Mouse (Mus musculus) megakaryocyte, embryonic 14.5 days (primary cell): ENCODE results near the gene Got2.

ENCODE experiments used
- FLI1 ChIP-seq: IDR thresholded peaks from 2 replicates; pipeline ENCODE4 v1.6.1; 2012; ENCODE audit warnings: low read length, inconsistent platforms, mixed read lengths
- GATA1 ChIP-seq: IDR thresholded peaks from 3 replicates; pipeline ENCODE4 v1.6.1; 2012; ENCODE audit warnings: mixed read lengths, low read length, inconsistent platforms, borderline replicate concordance

DNA sequence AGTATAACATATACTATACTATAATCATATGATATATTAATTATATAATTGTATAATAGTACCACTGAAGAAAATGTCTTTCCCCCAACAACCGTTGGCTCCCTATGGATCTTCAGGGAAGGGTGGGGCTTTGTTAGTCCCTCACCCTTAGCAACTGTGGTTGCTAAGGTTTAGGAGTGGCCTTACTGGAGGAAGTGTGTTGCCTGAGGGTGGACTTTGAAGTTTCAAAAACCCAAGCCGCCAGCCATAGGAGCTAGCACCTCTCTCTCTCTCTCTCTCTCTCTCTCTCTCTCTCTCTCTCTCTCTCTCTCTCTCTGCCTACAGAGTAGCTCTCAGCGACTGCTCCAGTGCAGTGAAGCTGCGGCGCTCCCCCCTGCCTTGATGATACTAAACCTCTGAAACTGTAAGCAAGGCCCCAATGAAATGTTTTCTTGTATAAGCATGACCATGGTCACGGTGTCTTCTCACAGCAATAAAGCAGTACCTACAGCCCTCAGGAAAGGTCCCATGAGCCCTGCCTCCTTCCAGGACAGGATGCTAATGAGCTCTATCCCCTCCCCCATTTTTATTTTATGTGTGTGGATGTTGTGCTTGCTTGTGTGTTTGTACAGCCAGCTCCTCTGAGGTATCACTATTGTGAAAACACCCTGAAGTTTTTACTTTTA is 72.2 kb downstream of the Got2 start:
- TF ChIP-seq GATA1 (no peak), FLI1 (no peak)
